Mouse (Mus musculus): ENCODE measurements around the gene Scnn1g.

DNA sequence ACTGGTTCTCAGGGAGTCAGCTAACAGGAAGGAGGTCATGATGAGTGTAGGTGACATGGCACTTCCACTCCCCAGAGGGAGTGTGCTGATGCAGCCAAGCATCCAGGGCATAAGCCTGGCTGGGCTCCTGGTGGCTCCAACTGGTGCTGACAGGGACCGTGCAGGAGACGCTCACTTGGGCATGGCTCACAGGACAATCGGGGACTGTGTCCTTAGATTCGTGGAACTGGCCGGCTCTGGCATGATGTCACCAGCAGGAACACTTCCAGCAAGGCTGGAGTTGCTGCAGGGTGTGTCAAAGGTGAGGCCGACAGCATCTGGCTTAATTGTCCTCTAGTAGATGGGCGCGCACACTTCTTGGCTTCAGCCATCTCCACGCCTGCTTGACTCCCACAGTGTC is 34.7 kb downstream of the Scnn1g start:
- TF ChIP-seq EP300 (IDR thresholded peaks at IDR 0.05; ENCODE audit: low read depth) (no peak), CTCF (IDR thresholded peaks at IDR 0.05; ENCODE audit: low read depth) (no peak)
